Mouse (Mus musculus): Measurements from ENCODE around the gene Kcnh7.

GRCm38 (mm10) chr2:63002784-63003183, 181.3 kb downstream of the Kcnh7 start:
- no peak for TF ChIP-seq POLR2A (IDR thresholded peaks at IDR 0.05; ENCODE audit: borderline replicate concordance, control insufficient read depth, low read depth, low read length)
- TF ChIP-seq CTCF (IDR thresholded peaks at IDR 0.05; ENCODE audit: control insufficient read depth, insufficient read depth, low read length), result no peak

Data from bone marrow, adult 2 months (tissue).